Mouse (Mus musculus) adrenal gland, postnatal 14 days (tissue): ENCODE results near the gene N4bp2. TPM values are rescaled to one million over a fixed set of nuclear protein-coding genes. Genes with fewer than 3 reads are reported as not detected.

Source experiments
- DNase-seq: peaks from one replicate; pipeline ENCODE4 v3.0.0; 2021; ENCODE audit warnings: mixed read lengths
- total RNA-seq: library from RNA; stranded (reverse); gene quantifications from 2 replicates; pipeline ENCODE4 v1.2.3, GENCODE M21; 2021

N4bp2 gene
- total RNA-seq, 1 experiment from 2014 or later: 26.2 TPM

DNA sequence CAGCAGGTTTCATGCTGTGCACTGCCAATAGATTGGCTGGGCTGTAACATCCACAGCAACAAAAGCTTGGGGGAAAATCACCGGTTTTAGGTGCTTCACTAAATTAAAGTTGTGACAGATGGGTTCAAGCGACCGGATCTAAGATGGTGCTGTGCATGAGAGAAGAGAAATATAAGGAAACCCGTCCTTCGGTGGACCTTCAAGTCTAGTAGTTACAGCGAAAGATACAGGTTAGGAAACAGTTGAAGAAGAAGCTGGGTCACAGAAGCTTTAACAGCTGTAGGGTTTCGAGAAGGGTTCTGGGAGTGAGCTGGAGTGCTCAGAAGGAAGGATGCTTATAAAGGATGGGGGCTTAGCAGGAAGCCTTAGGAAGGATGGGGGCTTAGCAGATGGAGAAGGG, 101.2 kb downstream of the N4bp2 start:
- DNase-seq: no peak

DNA sequence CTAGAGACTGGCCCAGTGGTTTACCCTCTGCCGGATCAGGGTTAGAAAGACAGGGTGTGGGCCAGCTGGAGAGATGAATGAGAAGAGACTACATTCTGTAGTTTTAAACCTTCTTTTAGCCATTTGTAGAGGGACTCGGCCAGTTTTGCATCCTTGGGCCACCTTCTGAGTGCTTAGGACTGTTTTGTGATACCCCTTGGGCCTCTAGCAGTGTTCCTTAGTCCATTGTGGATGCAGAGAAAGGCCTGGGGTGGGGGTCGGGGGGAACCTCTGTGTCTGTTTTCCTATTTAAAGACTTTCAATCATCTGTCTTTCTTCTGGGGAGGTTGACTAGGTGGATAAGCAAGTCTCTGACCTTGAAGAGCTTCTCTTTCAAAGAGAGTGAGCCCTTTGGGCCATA, 101.6 kb downstream of the N4bp2 start:
- no peak for DNase-seq

DNA sequence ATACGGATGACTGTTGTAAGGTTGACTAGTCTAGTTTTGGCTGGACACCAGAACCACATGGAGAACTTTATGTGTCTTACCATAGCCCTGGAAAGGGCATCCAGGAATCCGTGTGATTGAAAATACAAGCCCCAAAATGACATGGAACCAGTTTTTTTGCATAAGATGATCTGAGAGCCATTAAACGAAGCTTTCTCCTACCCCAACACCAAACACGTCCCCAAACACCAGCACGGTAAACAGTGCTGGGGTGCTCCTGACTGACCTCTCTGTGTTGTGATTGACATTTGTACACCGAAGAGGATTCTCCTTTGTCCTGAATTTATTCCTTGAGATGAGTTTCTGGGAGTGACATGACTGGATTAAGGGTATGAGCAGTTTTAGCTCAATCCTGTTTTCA, 103.3 kb downstream of the N4bp2 start:
- no peak for DNase-seq

DNA sequence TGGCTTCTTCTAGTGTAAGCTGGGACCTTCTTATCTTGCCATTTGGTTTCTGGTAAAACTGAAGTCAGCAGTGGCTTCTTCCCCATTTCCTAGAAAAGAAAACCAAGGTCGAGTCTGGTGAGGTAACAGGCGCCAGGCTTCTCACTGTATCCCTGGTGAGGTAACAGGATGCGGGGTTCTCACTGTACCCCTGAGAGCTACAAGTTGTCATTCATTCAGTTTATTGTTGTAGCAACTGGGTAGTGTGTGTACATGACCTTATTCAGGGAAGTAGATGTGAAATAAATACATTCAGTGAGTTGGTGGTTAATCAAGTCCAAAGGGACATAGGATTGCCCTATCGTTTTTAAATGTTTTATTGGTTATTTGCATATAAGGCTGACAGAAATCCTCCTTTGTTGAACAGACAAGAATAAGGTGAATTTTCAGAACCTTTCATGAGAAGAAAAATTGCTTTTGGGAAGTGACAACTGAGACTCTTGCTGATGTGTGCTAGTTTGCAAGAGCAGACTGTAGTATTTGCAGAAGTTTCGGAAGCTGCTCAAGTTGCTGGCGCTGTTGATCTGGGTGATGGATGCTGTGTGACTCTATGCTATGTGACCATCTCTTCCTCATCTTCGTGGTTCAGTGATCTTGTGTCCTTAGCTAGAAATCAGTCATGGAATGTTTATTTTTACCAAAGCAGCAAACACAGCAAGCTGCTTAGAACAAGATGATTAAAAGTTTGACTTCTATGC, 104.2 kb downstream of the N4bp2 start:
- DNase-seq: no peak

DNA sequence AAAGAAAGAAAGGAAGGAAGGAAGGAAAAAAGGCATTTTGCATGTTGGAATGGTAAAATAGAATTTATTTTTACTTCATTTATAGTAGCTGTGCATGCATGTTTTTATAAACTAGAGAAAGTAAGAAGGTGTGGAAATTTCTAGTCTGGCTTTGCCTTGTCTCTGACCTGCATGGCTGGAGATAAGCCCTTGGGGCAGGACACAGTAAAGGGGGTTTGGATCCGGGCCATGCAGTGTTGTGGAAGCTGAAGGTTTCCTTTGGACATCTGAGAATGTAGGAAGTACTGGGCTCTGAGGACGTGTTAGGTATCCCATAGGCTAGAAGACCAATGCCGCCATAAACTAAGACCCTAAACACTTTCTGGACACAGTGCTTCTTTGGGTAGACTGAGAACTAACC, 105.1 kb downstream of the N4bp2 start:
- no peak for DNase-seq

DNA sequence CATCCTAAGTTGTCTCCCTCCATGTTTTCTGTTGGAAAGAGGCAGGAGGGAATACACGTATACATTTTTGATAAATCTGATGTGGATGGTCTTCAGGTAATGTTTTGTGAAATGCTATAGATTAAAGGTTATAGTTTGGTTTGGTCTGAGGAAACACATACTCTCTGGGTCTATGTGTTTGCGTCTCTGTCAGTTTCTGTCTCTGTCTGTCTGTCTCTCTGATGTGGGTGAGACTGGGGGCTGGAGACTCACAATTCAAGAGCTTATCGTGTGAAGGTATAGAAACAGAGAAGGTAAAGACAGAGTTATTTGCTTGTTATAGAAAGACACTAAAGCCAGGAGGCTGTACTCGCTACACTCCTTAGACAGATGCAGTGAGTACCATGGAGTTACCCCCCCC, 106.3 kb downstream of the N4bp2 start:
- no peak for DNase-seq

DNA sequence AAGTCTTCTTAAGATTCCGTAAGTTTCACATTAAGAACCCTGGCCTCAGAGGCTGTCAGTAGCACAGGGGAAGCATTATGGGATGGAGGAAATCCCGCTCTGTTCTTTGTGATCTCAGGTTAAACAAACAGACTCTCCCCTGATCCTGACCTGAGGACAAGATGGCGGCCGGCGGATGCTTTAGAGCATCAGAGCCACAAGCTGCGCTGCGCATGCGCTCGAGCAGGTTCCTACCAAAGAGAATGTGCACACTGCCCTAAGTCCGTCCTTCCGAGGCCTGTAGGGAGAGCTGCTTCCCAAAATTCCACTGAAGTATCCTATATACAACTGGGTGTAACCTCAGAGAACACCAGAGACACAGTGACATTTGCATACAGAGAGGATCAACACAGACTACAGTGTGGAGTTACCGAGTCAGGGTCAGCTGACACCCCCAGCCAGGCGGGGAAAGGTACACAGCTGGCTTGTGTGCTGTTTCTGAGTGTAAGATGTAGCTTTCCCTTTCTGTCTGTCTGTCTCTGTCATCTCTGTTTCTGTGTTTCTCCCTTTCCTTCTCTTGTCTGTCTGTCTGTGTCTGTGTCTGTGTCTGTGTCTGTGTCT, 108.1 kb downstream of the N4bp2 start:
- no peak for DNase-seq

DNA sequence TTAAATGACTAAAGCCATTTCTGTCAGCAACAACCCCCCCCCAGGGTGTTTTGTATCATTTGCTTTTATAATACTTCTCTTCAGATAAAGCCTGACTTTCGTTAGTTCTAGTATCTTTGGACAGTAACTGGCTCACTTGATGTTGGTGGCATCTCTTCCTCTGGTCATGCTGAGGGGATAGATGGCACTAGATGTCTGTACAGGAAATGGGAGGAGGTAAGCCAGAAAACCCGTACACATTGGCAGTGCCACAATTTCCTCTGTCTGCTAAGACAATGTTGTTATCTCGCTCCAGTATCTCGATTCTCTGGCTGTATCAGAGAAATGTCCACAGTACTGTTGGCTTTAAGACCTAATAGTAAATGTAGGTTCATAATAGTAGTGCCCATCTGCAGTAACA, 109.9 kb downstream of the N4bp2 start:
- no peak for DNase-seq

DNA sequence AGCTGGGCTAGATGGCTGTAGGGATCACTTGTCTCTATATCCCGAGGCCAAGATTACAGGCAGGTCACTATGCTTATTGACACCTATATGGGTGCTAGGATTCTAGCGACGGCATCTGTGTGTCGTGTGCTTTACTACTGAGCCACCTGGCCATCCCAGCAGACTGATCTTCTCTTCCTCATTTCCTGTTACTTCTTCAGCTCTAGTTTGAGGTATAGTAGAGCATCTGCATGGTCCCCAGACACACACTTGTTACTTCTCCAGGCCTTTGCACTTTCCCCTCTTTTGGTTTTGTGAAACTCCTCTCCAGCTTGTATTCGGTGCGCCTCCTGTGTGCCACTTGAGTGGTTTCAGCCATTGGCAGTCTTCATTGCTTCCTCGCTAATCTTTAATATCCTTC, 111.9 kb downstream of the N4bp2 start:
- DNase-seq: no peak

DNA sequence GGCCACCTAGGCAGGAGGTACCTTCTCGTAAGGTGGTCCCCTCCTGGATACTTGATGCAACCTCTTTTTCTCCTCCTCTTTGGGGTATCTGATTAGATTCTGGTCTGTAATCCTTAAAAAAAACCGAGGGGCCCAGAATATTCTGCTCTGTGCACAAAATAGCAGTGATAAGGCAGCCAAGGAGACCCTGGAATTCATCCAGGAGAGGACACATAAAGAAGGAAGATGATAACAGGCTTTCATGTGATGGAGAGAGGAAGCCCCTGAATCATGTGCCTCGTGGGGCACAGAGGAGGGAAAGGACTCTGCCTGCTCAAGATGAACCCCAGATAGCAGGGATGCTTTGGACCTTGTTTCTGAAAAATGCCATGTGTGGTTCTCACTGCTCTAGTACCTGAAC, 115.0 kb downstream of the N4bp2 start:
- no peak for DNase-seq

Other genes with a start within 250 kb of the N4bp2 start
- gene Smim14, start 226.3 kb upstream of the N4bp2 start, total RNA-seq: 133 and 149 TPM in 2 replicates
- gene Ube2k, start 226.3 kb upstream of the N4bp2 start, total RNA-seq: 107 and 112 TPM in 2 replicates
- gene Pds5a, start 65.2 kb upstream of the N4bp2 start, total RNA-seq: 92.5 and 94.8 TPM in 2 replicates
- 1.1 and 7.1 TPM in 2 replicates for gene Rhoh, start 97.7 kb downstream of the N4bp2 start, total RNA-seq
- gene Chrna9, start 171.4 kb downstream of the N4bp2 start, total RNA-seq: 0.45 and 0.48 TPM in 2 replicates
- gene 9130230L23Rik, start 240.8 kb downstream of the N4bp2 start, total RNA-seq: 0.53 and 0.74 TPM in 2 replicates